Mouse (Mus musculus) ZHBTc4 (cell line): ENCODE data around the gene Kri1.
"Not testable (repeated sequence)": the region's sequence is repeated elsewhere in the genome, so short reads cannot be mapped to it uniquely, and the experiment has no call there.

Experiments used
- DNase-seq: peaks from one replicate; pipeline ENCODE4 v3.0.0-alpha.2; 2011; ENCODE audit warnings: low read depth, low spot score

Gene Kri1

GRCm38 (mm10) chr9:21315421-21315820, 27.7 kb upstream of the Kri1 start:
- peak; percentile 87 for DNase-seq

GRCm38 (mm10) chr9:21314367-21315140, 26.8 kb upstream of the Kri1 start:
- no peak for DNase-seq

DNA sequence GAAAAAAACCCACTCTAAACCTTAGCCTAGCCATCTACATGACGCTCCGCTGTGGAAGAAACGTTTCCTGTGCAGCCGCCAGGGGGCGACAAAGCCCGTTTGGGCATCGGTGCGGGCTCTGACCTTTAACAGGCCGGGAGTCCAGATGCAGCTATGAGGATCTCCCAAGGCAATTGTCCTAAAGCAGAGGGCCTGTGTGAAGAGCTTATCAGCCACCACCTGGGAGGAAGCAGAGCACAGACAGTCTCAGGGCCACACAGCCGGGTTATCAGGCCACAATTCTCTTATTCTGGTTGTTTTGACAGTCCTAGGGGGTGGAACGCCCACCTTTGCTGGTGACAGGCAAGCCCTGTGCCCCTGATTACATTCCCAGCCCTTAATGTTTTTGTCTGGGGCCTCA, 25.6 kb upstream of the Kri1 start:
- peak; percentile 94 for DNase-seq

DNA sequence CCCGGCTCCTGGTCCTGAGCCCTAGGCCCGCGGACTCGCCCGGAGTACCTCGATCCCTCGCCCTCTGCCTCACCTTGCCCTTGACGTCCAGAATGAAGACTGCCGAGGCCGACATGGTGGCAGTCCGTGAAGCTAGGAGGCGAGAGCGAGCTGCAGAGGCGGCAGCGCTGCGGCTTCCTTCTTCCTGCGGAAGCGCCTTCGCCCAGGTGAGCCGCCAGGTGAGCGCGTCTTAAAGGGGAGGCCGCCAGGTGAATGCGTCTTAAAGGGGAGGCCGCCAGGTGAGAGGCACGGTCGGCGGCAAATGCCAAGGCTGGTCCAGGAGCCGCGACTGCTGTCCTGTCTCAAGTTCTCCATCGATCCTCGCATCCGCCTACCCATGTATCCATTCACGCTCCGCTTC, 24.4 kb upstream of the Kri1 start, which contains the start of gene Ap1m2:
Ap1m2 (minus strand) TSS at position 204 of the 400 bp plus-strand sequence.
- DNase-seq = peak; percentile 28

DNA sequence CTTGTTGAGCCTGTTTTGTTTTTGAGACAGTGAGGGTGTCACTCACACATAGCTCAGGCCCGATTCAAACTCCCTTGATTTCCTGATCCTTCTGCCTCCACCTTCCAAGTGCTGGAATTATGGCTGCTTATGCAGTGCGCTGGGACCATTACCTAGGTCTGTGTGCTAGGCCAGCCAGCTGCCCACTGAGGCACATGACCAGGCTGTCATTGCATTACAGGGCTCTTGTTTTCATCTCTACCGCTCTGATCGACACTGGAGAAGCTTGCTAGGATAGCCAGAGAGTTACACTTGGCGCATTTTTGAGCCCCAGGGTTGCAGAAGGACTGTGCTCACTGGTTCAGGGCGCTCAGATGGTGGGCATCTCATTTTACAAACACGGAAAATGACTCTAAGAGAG, 23.9 kb upstream of the Kri1 start:
- DNase-seq = no peak

- peak; percentile 96 for DNase-seq
Observed at GRCm38 (mm10) chr9:21309150-21309741, 21.5 kb upstream of the Kri1 start.

- no peak for DNase-seq
Observed at GRCm38 (mm10) chr9:21305065-21305464, 17.3 kb upstream of the Kri1 start.

DNA sequence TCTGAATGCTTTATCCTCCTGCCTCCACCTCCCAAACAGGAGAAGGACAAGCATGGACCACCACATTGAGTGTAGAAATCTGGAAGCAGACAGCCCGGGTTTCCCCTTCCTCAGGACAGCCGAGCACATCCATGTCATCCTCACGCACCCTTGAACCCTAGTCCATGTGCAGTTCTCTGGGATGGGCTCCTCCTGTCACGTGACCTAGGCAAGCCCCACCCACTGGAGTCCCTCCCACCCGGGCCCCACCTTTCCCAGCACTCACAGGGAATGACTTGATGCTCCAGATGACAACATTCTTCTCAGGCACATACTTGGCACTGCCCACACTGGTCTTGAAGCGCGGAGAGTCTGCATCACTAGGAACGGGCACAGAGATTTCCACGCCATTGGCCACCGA, 11.2 kb upstream of the Kri1 start:
- peak; percentile 80 for DNase-seq

GRCm38 (mm10) chr9:21292271-21292670, 4.5 kb upstream of the Kri1 start:
- DNase-seq = no peak

DNA sequence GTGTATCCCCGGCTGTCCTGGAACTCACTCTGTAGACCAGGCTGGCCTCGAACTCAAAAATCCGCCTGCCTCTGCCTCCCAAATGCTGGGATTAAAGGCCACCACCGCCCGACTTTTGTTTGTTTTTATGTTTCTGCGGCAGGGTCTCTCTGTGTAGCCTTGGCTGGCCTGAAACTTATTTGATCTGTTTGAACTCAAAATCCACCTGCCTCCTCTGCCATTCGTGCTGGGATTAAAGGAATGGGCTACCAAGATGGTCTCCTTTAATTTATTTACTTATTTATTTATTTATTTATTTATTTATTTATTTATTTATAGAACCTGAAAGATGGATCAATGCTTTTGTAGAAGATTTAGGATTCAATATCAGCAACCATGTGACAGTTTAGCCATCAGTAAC, 4.1 kb upstream of the Kri1 start:
- DNase-seq = not testable (repeated sequence)

GRCm38 (mm10) chr9:21291022-21291787, 3.4 kb upstream of the Kri1 start, which contains the start of gene Cdkn2d:
Gene Cdkn2d (minus strand): TSS chr9:21291407.
- peak; percentile 100 for DNase-seq

GRCm38 (mm10) chr9:21290589-21290988, 2.8 kb upstream of the Kri1 start:
- DNase-seq = no peak

- DNase-seq = no peak
Observed at GRCm38 (mm10) chr9:21289337-21289671, 1.5 kb upstream of the Kri1 start.

DNA sequence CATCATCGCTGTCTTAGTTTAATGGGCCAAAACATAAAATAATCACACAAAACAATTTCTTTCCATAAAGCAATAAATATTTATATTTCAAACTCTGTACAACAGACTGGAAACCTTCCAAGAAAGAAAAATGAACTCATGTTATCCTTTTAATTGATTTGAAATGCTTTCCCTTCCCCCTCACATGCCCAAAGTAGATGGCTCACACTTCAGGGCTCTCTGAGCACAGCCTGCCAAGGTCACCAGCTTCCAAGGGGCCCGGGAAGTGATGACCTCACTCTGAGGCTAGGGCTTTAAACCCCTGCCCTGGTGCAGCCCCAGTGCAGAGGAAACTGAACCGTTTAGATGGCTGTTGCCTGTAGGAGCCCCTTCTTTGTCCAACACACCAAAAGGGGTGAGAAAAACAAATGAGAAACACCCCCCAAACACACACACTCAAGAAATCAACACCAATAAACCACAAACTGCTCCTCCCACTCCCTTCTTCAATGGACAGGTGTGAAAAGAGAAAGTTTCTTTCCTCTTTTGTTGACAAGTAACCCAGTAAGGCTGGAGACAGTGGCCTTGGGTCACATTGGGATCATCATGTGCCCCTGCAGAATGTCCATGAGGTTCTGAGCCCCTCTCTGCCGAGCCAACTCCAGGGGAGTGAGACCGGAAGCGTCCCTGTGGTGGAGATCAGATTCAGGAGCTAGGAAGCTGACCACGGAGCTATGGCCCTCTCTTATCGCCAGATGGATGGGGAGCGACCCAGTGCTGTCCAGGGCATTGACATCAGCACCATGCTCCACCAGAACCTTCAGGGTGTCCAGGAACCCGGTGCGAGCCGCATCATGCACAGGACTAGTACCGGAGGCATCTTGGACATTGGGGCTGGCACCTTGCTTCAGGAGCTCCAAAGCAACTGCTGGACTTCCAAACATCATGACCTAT, 901 bp upstream of the Kri1 start:
- no peak for DNase-seq

DNA sequence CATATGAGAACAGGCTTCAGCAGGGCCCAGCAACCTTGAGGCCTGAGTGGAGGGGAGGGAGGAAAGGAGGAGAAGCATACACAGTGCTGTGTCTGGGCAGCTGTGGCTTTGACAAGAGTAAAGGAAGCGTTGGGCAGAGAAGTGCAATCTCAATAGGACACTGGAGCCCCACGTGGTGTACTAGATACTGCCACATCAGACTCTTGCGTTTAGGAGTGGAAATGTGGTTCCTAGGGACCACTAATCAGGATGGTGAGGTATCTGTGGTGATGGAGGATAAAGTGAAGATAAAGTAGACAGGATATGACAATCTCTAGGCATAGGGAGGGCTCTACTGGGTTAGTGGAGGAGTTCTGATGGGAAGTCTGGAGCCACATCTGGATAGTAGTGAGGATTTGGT, 1.0 kb downstream of the Kri1 start:
- no peak for DNase-seq

DNA sequence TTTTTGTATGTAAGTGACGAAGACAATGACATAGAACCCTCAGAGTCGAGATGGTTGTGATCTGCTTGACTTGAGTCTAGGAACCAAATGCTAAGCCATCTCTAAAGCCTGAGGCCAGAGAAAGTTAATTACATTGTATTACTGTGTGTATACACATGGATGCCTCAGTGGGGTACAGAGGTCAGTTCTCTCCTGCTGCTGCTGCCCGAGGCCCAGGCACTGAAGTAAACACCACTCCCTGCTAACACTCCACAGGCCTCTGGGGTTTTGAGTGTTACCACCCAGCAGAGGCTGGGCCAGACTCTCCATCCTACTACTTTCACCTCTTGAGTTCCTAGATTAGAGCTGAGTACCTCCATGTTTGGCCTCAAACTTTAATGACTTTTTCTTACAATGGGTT, 3.8 kb downstream of the Kri1 start:
- DNase-seq = no peak

GRCm38 (mm10) chr9:21283591-21283990, 4.2 kb downstream of the Kri1 start:
- peak; percentile 74 for DNase-seq

DNA sequence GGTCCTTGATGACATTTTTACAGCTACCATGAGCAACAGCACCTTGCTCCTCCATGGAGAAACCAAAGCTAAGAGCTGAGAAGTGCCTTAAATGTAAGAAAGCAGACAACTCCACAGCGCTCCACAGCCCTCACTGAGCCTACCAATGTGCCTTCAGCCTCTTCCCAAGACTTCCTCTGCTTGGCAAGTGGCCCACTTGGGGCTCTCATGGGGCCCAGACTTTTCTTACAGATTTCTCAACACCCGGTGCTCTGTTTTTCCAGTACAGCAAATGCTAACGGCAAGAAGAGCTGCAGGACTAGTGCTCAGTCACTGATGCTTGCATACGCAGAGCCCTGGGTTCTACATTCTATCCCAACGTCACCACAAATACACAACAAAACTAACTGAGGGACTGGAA, 10.0 kb downstream of the Kri1 start:
- DNase-seq = no peak

- no peak for DNase-seq
Observed at GRCm38 (mm10) chr9:21276307-21276706, 11.5 kb downstream of the Kri1 start.

DNA sequence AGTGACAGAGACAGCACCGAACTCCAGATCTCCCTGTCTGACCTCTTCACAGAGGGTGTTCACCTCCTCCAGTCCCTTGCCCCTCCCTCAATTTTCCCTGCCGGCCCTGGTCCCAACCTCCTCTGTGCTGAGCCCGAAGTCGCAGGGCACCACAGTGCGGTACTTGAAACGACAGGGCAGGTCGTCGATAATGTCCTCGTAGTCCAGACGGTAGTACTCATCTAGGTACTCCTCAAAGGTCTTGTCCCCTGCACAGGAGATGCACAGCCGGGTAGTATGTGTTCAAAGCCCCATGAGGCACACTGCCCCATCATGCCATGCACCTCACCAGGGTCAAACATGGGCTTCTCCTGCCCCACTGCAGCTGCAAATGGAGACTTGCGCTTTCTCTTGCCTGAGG, 12.0 kb downstream of the Kri1 start:
- no peak for DNase-seq

DNA sequence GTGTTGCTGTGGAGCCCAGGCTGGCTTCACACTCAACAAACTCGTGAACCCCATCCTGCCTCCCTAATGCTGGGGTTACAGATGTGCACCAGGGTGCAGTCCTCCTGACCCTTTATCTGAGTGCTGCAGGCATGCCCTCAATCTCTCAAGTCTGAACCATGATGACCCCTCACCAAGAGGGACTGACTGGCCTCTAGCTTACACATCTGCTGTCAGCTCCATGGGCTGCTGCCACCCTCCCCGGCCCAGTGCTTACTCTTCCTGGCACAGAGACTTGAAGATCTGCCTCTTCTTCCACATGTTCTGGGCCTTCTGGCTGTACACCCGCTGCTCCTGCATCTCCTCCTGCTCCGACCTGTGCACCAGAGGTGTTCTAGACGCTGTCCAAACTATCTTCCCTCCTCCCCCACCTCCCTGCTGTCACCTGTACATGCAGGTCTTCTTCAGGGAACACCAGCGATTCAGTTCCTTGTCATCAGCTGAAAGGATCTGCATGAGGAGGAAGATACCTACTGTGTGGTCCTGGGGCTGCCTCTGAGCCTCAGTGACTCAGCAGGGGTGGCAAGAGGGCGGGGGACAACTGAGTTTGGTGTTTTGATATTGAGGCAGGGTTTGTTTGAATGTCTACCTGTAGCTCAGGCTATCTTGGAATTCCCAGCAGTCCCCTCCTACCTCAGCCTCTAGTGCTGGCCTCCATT, 12.6 kb downstream of the Kri1 start:
- DNase-seq = no peak
